Mouse (Mus musculus): ENCODE measurements around the gene Fads1. TPM values are rescaled to one million over a fixed set of nuclear protein-coding genes. Genes with fewer than 3 reads are reported as not detected.
"Not testable (repeated sequence)": the region's sequence is repeated elsewhere in the genome, so short reads cannot be mapped to it uniquely, and the experiment has no call there.

The Fads1 gene
- polyA plus RNA-seq (2012; rRNA removed), result 195 and 212 TPM in 2 replicates

- peaks cover 12% of the 10 kb centered on the region; the same call in 1 of the 2 replicates for H3K4me1 ChIP-seq (ENCODE audit: control insufficient read depth, insufficient read depth, low read length)
- peak within 1 kb of the TSS; percentile 67 for H3K4me3 ChIP-seq (ENCODE audit: insufficient read depth, low read length)
- peak; percentile 41; the same call in 1 of the 2 replicates for TF ChIP-seq CTCF (IDR thresholded peaks at IDR 0.05; ENCODE audit: extremely low read depth, insufficient read depth, low read length)
- peak; percentile 36; the same call in 1 of the 2 replicates for TF ChIP-seq POLR2A (IDR thresholded peaks at IDR 0.05; ENCODE audit: extremely low read depth, insufficient read depth, low read length)
- peak within 1 kb of the TSS; percentile 77 for H3K27ac ChIP-seq (ENCODE audit: insufficient read depth, low read length)
Observed at GRCm38 (mm10) chr19:10182670-10183298, at the start of gene Fads1. Fads1 (plus strand) TSS chr19:10182888.

- Histone ChIP-seq H3K4me1 (ENCODE audit: control insufficient read depth, insufficient read depth, low read length) (no peaks in the 10 kb centered on the region), H3K4me3 (ENCODE audit: insufficient read depth, low read length) (no peak overlapping the region), H3K27ac (ENCODE audit: insufficient read depth, low read length) (no peak overlapping the region)
- no peak for TF ChIP-seq POLR2A (IDR thresholded peaks at IDR 0.05; ENCODE audit: extremely low read depth, insufficient read depth, low read length)
- TF ChIP-seq CTCF (IDR thresholded peaks at IDR 0.05; ENCODE audit: extremely low read depth, insufficient read depth, low read length), result no peak
Observed at GRCm38 (mm10) chr19:10134692-10135091, 48.0 kb upstream of the Fads1 start.

- no peaks in the 10 kb centered on the region for H3K4me1 ChIP-seq (ENCODE audit: control insufficient read depth, insufficient read depth, low read length)
- no peak overlapping the region for H3K4me3 ChIP-seq (ENCODE audit: insufficient read depth, low read length)
- no peak for TF ChIP-seq POLR2A (IDR thresholded peaks at IDR 0.05; ENCODE audit: extremely low read depth, insufficient read depth, low read length)
- TF ChIP-seq CTCF (IDR thresholded peaks at IDR 0.05; ENCODE audit: extremely low read depth, insufficient read depth, low read length), result no peak
- no peak overlapping the region for H3K27ac ChIP-seq (ENCODE audit: insufficient read depth, low read length)
Observed at GRCm38 (mm10) chr19:10137423-10137822, 45.3 kb upstream of the Fads1 start.

GRCm38 (mm10) chr19:10139736-10140135, 43.0 kb upstream of the Fads1 start:
- H3K27ac ChIP-seq (ENCODE audit: insufficient read depth, low read length), result no peak overlapping the region
- TF ChIP-seq POLR2A (IDR thresholded peaks at IDR 0.05; ENCODE audit: extremely low read depth, insufficient read depth, low read length) (no peak), CTCF (IDR thresholded peaks at IDR 0.05; ENCODE audit: extremely low read depth, insufficient read depth, low read length) (no peak)
- H3K4me3 ChIP-seq (ENCODE audit: insufficient read depth, low read length), result no peak overlapping the region
- no peaks in the 10 kb centered on the region for H3K4me1 ChIP-seq (ENCODE audit: control insufficient read depth, insufficient read depth, low read length)

GRCm38 (mm10) chr19:10143667-10144066, 39.0 kb upstream of the Fads1 start:
- peaks cover 4% of the 10 kb centered on the region for H3K4me1 ChIP-seq (ENCODE audit: control insufficient read depth, insufficient read depth, low read length)
- H3K4me3 ChIP-seq (ENCODE audit: insufficient read depth, low read length), result no peak overlapping the region
- no peak overlapping the region for H3K27ac ChIP-seq (ENCODE audit: insufficient read depth, low read length)
- TF ChIP-seq CTCF (IDR thresholded peaks at IDR 0.05; ENCODE audit: extremely low read depth, insufficient read depth, low read length) (no peak), POLR2A (IDR thresholded peaks at IDR 0.05; ENCODE audit: extremely low read depth, insufficient read depth, low read length) (no peak)

GRCm38 (mm10) chr19:10144464-10144863, 38.2 kb upstream of the Fads1 start:
- TF ChIP-seq CTCF (IDR thresholded peaks at IDR 0.05; ENCODE audit: extremely low read depth, insufficient read depth, low read length), result no peak
- TF ChIP-seq POLR2A (IDR thresholded peaks at IDR 0.05; ENCODE audit: extremely low read depth, insufficient read depth, low read length), result no peak
- no peak overlapping the region for H3K4me3 ChIP-seq (ENCODE audit: insufficient read depth, low read length)
- H3K27ac ChIP-seq (ENCODE audit: insufficient read depth, low read length), result no peak overlapping the region
- H3K4me1 ChIP-seq (ENCODE audit: control insufficient read depth, insufficient read depth, low read length), result peaks cover 5% of the 10 kb centered on the region

GRCm38 (mm10) chr19:10148555-10148954, 34.1 kb upstream of the Fads1 start:
- TF ChIP-seq POLR2A (IDR thresholded peaks at IDR 0.05; ENCODE audit: extremely low read depth, insufficient read depth, low read length) (no peak), CTCF (IDR thresholded peaks at IDR 0.05; ENCODE audit: extremely low read depth, insufficient read depth, low read length) (no peak)
- H3K4me1 ChIP-seq (ENCODE audit: control insufficient read depth, insufficient read depth, low read length), result peaks cover 5% of the 10 kb centered on the region
- H3K4me3 ChIP-seq (ENCODE audit: insufficient read depth, low read length), result no peak overlapping the region
- peak overlapping the region; percentile 74; the same call in 1 of the 2 replicates for H3K27ac ChIP-seq (ENCODE audit: insufficient read depth, low read length)

- no peak overlapping the region for H3K27ac ChIP-seq (ENCODE audit: insufficient read depth, low read length)
- H3K4me3 ChIP-seq (ENCODE audit: insufficient read depth, low read length), result no peak overlapping the region
- no peak for TF ChIP-seq CTCF (IDR thresholded peaks at IDR 0.05; ENCODE audit: extremely low read depth, insufficient read depth, low read length)
- TF ChIP-seq POLR2A (IDR thresholded peaks at IDR 0.05; ENCODE audit: extremely low read depth, insufficient read depth, low read length), result no peak
- peaks cover 5% of the 10 kb centered on the region for H3K4me1 ChIP-seq (ENCODE audit: control insufficient read depth, insufficient read depth, low read length)
Observed at GRCm38 (mm10) chr19:10149189-10149588, 33.5 kb upstream of the Fads1 start.

- TF ChIP-seq POLR2A (IDR thresholded peaks at IDR 0.05; ENCODE audit: extremely low read depth, insufficient read depth, low read length) (no peak), CTCF (IDR thresholded peaks at IDR 0.05; ENCODE audit: extremely low read depth, insufficient read depth, low read length) (no peak)
- Histone ChIP-seq H3K4me3 (ENCODE audit: insufficient read depth, low read length) (no peak overlapping the region), H3K27ac (ENCODE audit: insufficient read depth, low read length) (no peak overlapping the region), H3K4me1 (ENCODE audit: control insufficient read depth, insufficient read depth, low read length) (no peaks in the 10 kb centered on the region)
Observed at GRCm38 (mm10) chr19:10157725-10158124, 25.0 kb upstream of the Fads1 start.

- H3K4me1 ChIP-seq (ENCODE audit: control insufficient read depth, insufficient read depth, low read length), result no peaks in the 10 kb centered on the region
- no peak overlapping the region for H3K27ac ChIP-seq (ENCODE audit: insufficient read depth, low read length)
- no peak overlapping the region for H3K4me3 ChIP-seq (ENCODE audit: insufficient read depth, low read length)
- TF ChIP-seq CTCF (IDR thresholded peaks at IDR 0.05; ENCODE audit: extremely low read depth, insufficient read depth, low read length), result no peak
- TF ChIP-seq POLR2A (IDR thresholded peaks at IDR 0.05; ENCODE audit: extremely low read depth, insufficient read depth, low read length), result no peak
Observed at GRCm38 (mm10) chr19:10163896-10164295, 18.8 kb upstream of the Fads1 start.

GRCm38 (mm10) chr19:10165928-10166327, 16.8 kb upstream of the Fads1 start:
- H3K4me3 ChIP-seq (ENCODE audit: insufficient read depth, low read length); H3K27ac ChIP-seq (ENCODE audit: insufficient read depth, low read length); H3K4me1 ChIP-seq (ENCODE audit: control insufficient read depth, insufficient read depth, low read length): not testable (repeated sequence)
